Mouse (Mus musculus) stomach, postnatal 0 days (tissue): Measurements from ENCODE around the gene Fip1l1. TPM values are rescaled to one million over a fixed set of nuclear protein-coding genes. Genes with fewer than 3 reads are reported as not detected.

Experiments
- ATAC-seq: fragments of 200-750 bp; cut with Nextera tagmentation; 2 replicates; pipeline ENCODE4 v1.8.0; 2017; ENCODE audit not compliant: low FRiP score, low TSS enrichment
- DNase-seq: peaks from one replicate; pipeline ENCODE4 v3.0.0-alpha.2; 2016; ENCODE audit warnings: low spot score
- H3K27ac ChIP-seq: fragments of 300-500 bp; sonication (generic); replicated peaks from 2 replicates; pipeline ENCODE4 v1.5.1; 2014; ENCODE audit warnings: mild to moderate bottlenecking, control low read depth
- H3K27me3 ChIP-seq: fragments of 300-500 bp; sonication (generic); 2 replicates; pipeline ENCODE4 v1.6.1; 2014; ENCODE audit warnings: low read length; ENCODE audit not compliant: control insufficient read depth, insufficient read depth
- H3K36me3 ChIP-seq: fragments of 300-500 bp; sonication (generic); 2 replicates; pipeline ENCODE4 v1.6.1; 2014; ENCODE audit warnings: low read length, mixed read lengths; ENCODE audit not compliant: control insufficient read depth, insufficient read depth
- H3K4me1 ChIP-seq: fragments of 300-500 bp; sonication (generic); replicated peaks from 2 replicates; pipeline ENCODE4 v1.6.1; 2014; ENCODE audit warnings: antibody characterized with exemption; ENCODE audit not compliant: control insufficient read depth, insufficient read depth
- H3K4me2 ChIP-seq: fragments of 300-500 bp; sonication (generic); replicated peaks from 2 replicates; pipeline ENCODE4 v1.6.1; 2014; ENCODE audit warnings: low read depth, mild to moderate bottlenecking, control low read depth, moderate library complexity
- H3K4me3 ChIP-seq: fragments of 300-500 bp; sonication (generic); 2 replicates; pipeline ENCODE4 v1.5.1; 2014; ENCODE audit warnings: low read depth, low read length, control low read depth
- H3K9ac ChIP-seq: fragments of 300-500 bp; sonication (generic); 2 replicates; pipeline ENCODE4 v1.6.1; 2014; ENCODE audit warnings: mild to moderate bottlenecking, low read length, control low read depth, mixed read lengths
- H3K9me3 ChIP-seq: fragments of 300-500 bp; sonication (generic); 2 replicates; pipeline ENCODE4 v1.6.1; 2016; ENCODE audit warnings: low read length; ENCODE audit not compliant: control insufficient read depth
- CTCF ChIP-seq: IDR thresholded peaks from 2 replicates; pipeline ENCODE4 v1.5.1; 2016; ENCODE audit warnings: antibody characterized with exemption, low read depth, mild to moderate bottlenecking, moderate library complexity
- EP300 ChIP-seq: optimal IDR thresholded peaks from 2 replicates; pipeline ENCODE3; 2016; ENCODE audit warnings: antibody characterized with exemption
- WGBS: fragments of 180-500 bp; shearing (Covaris S2); extraction: QIAGEN DNeasy Blood & Tissue Kit; methylation state at CpG from one replicate; pipeline ENCODE4 v1.1.7; 2014; 5-methylcytosine and 5-hydroxymethylcytosine counted together
- polyA plus RNA-seq: library from polyadenylated mRNA; unstranded; fragments of >200 nt; fragmentation: Nextera tagmentation; extraction: Ambion mirVana; gene quantifications from 2 replicates; pipeline ENCODE4 v1.2.1, GENCODE M21; 2015

Fip1l1 gene
- polyA plus RNA-seq, 1 experiment from 2014 or later, result 33.3 TPM

DNA sequence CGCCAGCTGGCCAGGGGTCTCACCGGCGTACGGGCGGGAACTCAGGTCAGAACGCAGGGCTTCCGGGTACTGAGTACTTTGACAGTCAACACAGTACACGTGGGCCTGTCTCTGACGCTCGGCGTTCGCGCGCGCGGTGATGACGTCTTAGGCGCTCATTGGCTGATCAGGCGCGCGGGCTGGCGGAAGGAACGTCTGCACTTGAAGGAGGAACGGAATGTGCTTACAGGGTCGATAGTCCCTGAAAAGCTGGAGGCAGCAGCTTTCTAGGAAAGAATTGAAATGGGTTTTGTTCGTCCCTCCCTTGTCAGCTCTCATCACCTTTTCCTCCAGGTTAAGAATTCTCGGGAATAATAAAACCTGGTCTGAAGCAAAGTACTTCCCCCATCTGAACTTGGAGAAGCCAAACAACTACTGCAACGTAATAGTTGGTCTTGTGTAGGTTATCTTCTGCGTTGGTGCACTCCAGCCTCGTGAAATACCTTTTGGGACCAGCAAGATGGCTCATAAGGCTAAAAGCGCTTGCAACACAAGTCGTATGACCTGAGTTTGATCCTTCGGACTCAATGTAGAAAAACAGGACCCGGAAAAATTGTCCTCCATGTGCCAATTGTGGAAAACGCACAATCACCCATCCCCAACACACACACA, 3.5 kb upstream of the Fip1l1 start, which contains the start of gene Scfd2:
TSS of gene Scfd2 (minus strand) at position 130 of the 651 bp plus-strand sequence.
- Histone ChIP-seq H3K4me1 (0 out of 2 replicates have a peak, but pooled peaks cover 3% of the 10 kb centered on the region), H3K4me3 (peak within 1 kb of the TSS; percentile 95), H3K36me3 (no peaks in the 10 kb centered on the region), H3K9me3 (no peaks in the 10 kb centered on the region), H3K9ac (peak within 1 kb of the TSS; percentile 77), H3K27me3 (no peaks in the 10 kb centered on the region), H3K4me2 (peak within 1 kb of the TSS; percentile 97), H3K27ac (peak within 1 kb of the TSS; percentile 59)
- 7% methylated on average over 35 of the region's 35 CpGs for WGBS
- TF ChIP-seq EP300 (no peak), CTCF (no peak)
- ATAC-seq (peak; percentile 94), DNase-seq (peak; percentile 98)

DNA sequence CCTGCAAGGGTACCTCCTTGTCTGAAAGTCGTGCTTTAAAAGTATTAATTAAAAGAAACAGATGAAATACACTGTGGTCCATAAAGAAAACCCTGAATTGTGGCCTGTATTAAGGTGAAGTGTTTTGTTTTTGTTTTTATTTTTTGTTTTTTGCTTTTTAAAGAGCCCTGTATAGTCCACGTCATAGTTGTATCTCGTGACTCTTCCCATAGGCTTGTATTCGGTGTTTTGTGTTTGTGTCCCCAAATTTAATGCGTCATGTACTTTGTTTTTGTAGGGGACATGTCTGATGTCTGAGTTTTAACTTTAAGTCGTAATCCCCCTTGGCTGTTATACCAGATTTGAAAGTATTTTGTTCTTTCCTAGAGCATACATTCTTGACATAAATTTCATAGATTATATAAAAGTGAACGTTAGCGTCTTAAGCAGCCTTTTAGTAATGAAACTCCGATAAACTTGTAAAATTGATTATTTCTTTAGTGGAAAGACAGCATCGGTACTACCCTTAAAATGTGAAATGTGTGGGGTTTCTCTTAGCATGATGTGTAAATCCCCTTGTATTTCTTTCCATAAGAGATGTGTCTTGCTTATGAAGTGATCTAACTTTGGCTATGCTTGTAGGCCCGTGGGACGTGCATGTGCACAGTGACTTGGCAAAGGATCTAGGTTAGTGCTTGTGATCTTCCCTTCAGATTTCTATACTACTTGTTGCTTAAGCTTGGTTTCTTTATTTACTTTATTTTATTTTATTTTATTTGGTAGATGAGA, 1.1 kb downstream of the Fip1l1 start:
- TF ChIP-seq CTCF (no peak), EP300 (no peak)
- H3K4me1 ChIP-seq, result no peaks in the 10 kb centered on the region
- WGBS, result 29% methylated on average over 12 of the region's 12 CpGs
- DNase-seq (no peak), ATAC-seq (no peak)
- H3K4me2 ChIP-seq, result peak overlapping the region; percentile 73
- no peak overlapping the region for H3K27ac ChIP-seq
- peak overlapping the region; percentile 87 for H3K4me3 ChIP-seq
- H3K9ac ChIP-seq, result peak overlapping the region; percentile 94
- H3K27me3 ChIP-seq, result no peaks in the 10 kb centered on the region
- 0 out of 2 replicates have a peak, but pooled peaks cover 3% of the 10 kb centered on the region for H3K36me3 ChIP-seq
- H3K9me3 ChIP-seq, result no peaks in the 10 kb centered on the region

DNA sequence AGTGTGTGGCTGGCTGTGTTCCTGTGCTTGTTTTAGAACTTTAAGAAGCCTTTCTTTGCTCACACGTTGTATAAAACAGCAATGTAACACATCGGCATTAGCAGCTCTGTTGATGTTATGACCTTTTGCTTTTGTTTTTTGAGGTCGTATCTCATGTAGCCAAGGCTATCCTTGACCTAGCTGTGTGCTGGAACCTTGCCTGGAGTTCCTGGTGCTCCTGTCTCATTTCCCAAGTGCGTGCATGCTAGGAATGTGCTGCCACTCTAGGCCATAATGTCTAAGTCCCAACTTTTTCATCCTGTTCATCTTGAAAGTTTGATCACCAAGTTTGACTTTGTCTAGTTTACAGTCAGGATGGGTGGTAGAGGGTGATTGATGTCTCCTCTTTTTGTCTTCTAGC, 10.4 kb downstream of the Fip1l1 start:
- Histone ChIP-seq H3K4me2 (no peak overlapping the region), H3K4me3 (no peak overlapping the region), H3K4me1 (no peaks in the 10 kb centered on the region), H3K9ac (no peak overlapping the region), H3K27ac (no peak overlapping the region), H3K27me3 (no peaks in the 10 kb centered on the region), H3K36me3 (peaks cover 9% of the 10 kb centered on the region), H3K9me3 (no peaks in the 10 kb centered on the region)
- TF ChIP-seq EP300 (no peak), CTCF (no peak)
- WGBS, result 88% methylated on average over 4 of the region's 4 CpGs
- ATAC-seq, result no peak
- DNase-seq, result no peak

DNA sequence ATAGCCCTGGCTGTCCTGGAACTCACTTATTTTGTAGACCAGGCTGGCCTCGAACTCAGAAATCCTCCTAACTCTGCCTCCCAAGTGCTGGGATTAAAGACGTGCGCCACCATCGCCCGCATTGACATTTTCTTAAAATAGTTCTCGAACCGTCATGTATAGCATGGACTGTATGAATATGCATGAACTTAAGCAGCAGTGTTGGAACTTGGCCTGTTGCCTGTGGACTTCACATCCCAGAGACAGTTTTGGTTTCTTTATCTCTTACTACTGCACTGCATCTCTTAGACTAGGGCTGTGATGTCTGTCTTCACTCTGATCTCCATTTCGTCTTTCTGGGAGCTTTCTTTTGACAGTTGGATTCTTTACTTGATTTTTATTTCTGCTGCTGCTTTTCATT, 14.3 kb downstream of the Fip1l1 start:
- no peak overlapping the region for H3K4me2 ChIP-seq
- no peaks in the 10 kb centered on the region for H3K4me1 ChIP-seq
- no peaks in the 10 kb centered on the region for H3K9me3 ChIP-seq
- peaks cover 9% of the 10 kb centered on the region for H3K36me3 ChIP-seq
- H3K27me3 ChIP-seq, result no peaks in the 10 kb centered on the region
- no peak overlapping the region for H3K4me3 ChIP-seq
- ATAC-seq (no peak), DNase-seq (no peak)
- H3K9ac ChIP-seq, result no peak overlapping the region
- TF ChIP-seq CTCF (no peak), EP300 (no peak)
- H3K27ac ChIP-seq, result no peak overlapping the region
- WGBS, result 92% methylated on average over 8 of the region's 8 CpGs

DNA sequence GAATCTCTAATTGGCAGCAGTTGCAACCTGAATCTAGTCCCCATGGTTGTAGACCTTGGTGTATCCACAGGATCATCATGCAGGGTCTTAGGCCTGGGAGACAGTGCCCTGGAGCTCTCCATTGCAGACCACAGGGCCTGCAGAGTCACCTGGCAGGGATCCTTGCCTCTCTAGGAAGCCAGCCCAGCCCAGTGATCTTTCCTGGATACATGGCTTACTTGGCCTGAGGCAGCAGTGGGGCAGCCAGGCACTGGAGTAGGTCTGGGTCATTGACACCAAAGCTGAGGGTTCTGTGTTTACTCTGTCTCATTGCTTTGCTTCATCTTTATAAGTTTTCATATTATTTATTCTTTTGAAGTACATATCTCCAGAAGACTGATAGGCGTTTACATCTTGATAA, 25.9 kb downstream of the Fip1l1 start:
- Histone ChIP-seq H3K27ac (no peak overlapping the region), H3K4me2 (no peak overlapping the region), H3K4me1 (no peaks in the 10 kb centered on the region), H3K4me3 (no peak overlapping the region), H3K36me3 (peaks cover 19% of the 10 kb centered on the region), H3K9me3 (no peaks in the 10 kb centered on the region), H3K27me3 (no peaks in the 10 kb centered on the region), H3K9ac (no peak overlapping the region)
- ATAC-seq, result no peak
- no peak for DNase-seq
- TF ChIP-seq EP300 (no peak), CTCF (no peak)
- WGBS, result 82% methylated on average over 1 of the region's 1 CpGs

DNA sequence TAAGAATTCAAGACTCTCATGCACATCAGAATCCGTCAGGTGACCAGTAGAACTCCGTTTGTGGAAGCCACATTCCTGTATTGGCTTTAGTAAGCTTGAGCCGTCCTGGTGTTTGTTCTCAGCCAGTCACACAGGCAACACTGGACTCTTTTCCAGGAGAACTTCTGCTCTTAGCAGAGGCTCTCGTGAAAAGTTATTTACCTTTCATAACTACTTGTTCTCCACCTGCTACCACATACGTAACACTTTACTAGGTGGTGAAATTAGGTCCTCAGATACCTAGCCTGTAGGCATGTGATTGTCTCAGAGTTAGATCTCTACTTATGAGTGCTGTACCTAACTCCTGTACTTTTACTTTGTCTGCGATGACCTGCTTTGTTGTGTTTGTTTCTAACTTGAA, 36.5 kb downstream of the Fip1l1 start:
- Histone ChIP-seq H3K4me3 (no peak overlapping the region), H3K4me2 (no peak overlapping the region), H3K27ac (no peak overlapping the region), H3K4me1 (no peaks in the 10 kb centered on the region), H3K9me3 (no peaks in the 10 kb centered on the region), H3K36me3 (peaks cover 15% of the 10 kb centered on the region), H3K9ac (no peak overlapping the region), H3K27me3 (no peaks in the 10 kb centered on the region)
- TF ChIP-seq CTCF (no peak), EP300 (no peak)
- ATAC-seq (no peak), DNase-seq (no peak)
- WGBS, result 78% methylated on average over 6 of the region's 6 CpGs
